Mouse (Mus musculus) mouse embryonic stem cell (cell line): Measurements from ENCODE around the gene Sorbs2.

Experiments used
- in situ Hi-C, 2 experiments: fragments of 300-500 bp; cut with MboI; formaldehyde crosslinking; loops; 1 replicate in 1 of 2; 3 replicates in 1 of 2; pipeline ENCODE4 v1.14.3; 2019 to 2020; ENCODE audit warnings: low sequenced_read_pairs in 2 of 2, low pct_unique_long_range_greater_than_20kb in 1 of 2, mixed read lengths in 1 of 2; ENCODE audit not compliant: unreplicated experiment in 1 of 2

The Sorbs2 gene

GRCm38 (mm10) chr8:45658458-45659325 lies 151.1 kb downstream of the Sorbs2 start:
- in situ Hi-C loops: no loop called here

GRCm38 (mm10) chr8:45659473-45659872 lies 151.9 kb downstream of the Sorbs2 start:
- in situ Hi-C loops: no loop called here

GRCm38 (mm10) chr8:45660570-45660969 lies 153.0 kb downstream of the Sorbs2 start:
- in situ Hi-C loops: no loop called here

- in situ Hi-C loops: no loop called here
Observed at GRCm38 (mm10) chr8:45661605-45662004, 154.0 kb downstream of the Sorbs2 start.

- in situ Hi-C loops: no loop called here
Observed at GRCm38 (mm10) chr8:45666221-45666620, 158.6 kb downstream of the Sorbs2 start.

GRCm38 (mm10) chr8:45673149-45673548 lies 165.6 kb downstream of the Sorbs2 start:
- in situ Hi-C loops: no loop called here

- in situ Hi-C loops: no loop called here
Observed at GRCm38 (mm10) chr8:45675821-45676279, 168.3 kb downstream of the Sorbs2 start.

GRCm38 (mm10) chr8:45677114-45677853 lies 169.7 kb downstream of the Sorbs2 start:
- in situ Hi-C loops: no loop called here

GRCm38 (mm10) chr8:45677854-45678241 lies 170.3 kb downstream of the Sorbs2 start:
- in situ Hi-C loops: no loop called here

GRCm38 (mm10) chr8:45681171-45681570 lies 173.6 kb downstream of the Sorbs2 start:
- in situ Hi-C loops: no loop called here

GRCm38 (mm10) chr8:45682845-45683383 lies 175.3 kb downstream of the Sorbs2 start:
- in situ Hi-C loops: no loop called here

GRCm38 (mm10) chr8:45687942-45688695 lies 180.5 kb downstream of the Sorbs2 start:
- in situ Hi-C loops: no loop called here

- in situ Hi-C loops: no loop called here
Observed at GRCm38 (mm10) chr8:45689611-45690207, 182.1 kb downstream of the Sorbs2 start.

- in situ Hi-C loops: no loop called here
Observed at GRCm38 (mm10) chr8:45700100-45700499, 192.5 kb downstream of the Sorbs2 start.

GRCm38 (mm10) chr8:45703700-45704101 lies 196.1 kb downstream of the Sorbs2 start:
- in situ Hi-C loops: no loop called here

- in situ Hi-C loops: no loop called here
Observed at GRCm38 (mm10) chr8:45709098-45709497, 201.5 kb downstream of the Sorbs2 start.

- in situ Hi-C loops: no loop called here
Observed at GRCm38 (mm10) chr8:45709734-45710133, 202.1 kb downstream of the Sorbs2 start.

GRCm38 (mm10) chr8:45712610-45713009 lies 205.0 kb downstream of the Sorbs2 start:
- in situ Hi-C loops: no loop called here
